Mouse (Mus musculus): ENCODE data around the gene Chsy1.

- TF ChIP-seq CTCF (conservative IDR thresholded peaks at IDR 0.05; ENCODE audit: insufficient read depth, insufficient read length, low read depth, low read length): no peak
- no peak for TF ChIP-seq POLR2A (IDR thresholded peaks at IDR 0.05; ENCODE audit: low read depth, low read length)
Observed at GRCm38 (mm10) chr7:66209920-66210319, 100.6 kb downstream of the Chsy1 start.

All from kidney, adult 2 months (tissue).